Comparison of ENCODE assay signal across 22 mouse cellular contexts in the genomic region with DNA sequence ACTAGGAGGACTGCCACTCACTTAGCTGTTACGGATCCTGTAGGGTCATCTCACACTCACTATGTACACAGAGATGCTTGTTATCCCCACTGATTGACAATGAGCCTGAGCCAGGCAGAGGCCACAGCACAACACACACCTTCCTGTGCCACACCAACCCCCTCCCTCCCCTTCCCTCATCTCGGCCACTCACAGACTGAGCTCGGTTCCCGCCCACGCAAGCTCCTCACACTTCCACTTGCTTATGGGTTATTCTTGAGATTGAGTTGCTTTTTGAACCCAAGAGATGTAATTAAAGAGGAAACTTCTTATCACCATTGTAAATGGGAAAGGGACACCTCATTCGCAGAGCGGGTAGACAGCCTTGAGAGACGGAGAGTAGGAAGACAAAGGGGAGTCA.
A peak's percentile ranks its signal among the peaks of the same experiment; 100 is the strongest.
DNase-seq lines count a peak whose midpoint lies in the region; ATAC-seq and TF ChIP-seq lines count a peak whose summit lies in the region.
"Had no signal": no experiment of that assay in that cellular context is flagged by ENCODE, and none has a peak within 500 bp of the region (broad histone marks: within the 10 kb centered on the region; RNA-seq: fewer than 3 reads in every experiment).

No protein-coding gene starts in this region.

- peak overlapping the region; percentile 89 for H3K27ac ChIP-seq in left cerebral cortex, adult 2 months
- H3K27ac ChIP-seq: gastrocnemius, adult 2 months; limb, embryonic 13.5 days; liver, embryonic 12.5 days had no signal

- ATAC-seq in frontal cortex, adult (ENCODE audit: low TSS enrichment), result 0 out of 2 replicates have a peak, but pooled peaks have one; percentile 3
- ATAC-seq: intestine, postnatal 0 days; liver, embryonic 12.5 days; midbrain, embryonic 15.5 days; Patski had no signal

- DNase-seq in frontal cortex, adult 2 months (ENCODE audit: extremely low spot score in 1 of 2, low spot score in 1 of 2), result no peak
- no peak for DNase-seq in left cerebral cortex, adult 2 months (ENCODE audit: extremely low spot score in 1 of 2, low spot score in 2 of 2)
- no peak for DNase-seq in left cerebral cortex, postnatal 10 days (ENCODE audit: extremely low spot score in 1 of 2, low spot score in 2 of 2)
- DNase-seq in right cerebral cortex, adult 18-20 months, result peak; percentile 39
- no peak for DNase-seq in right cerebral cortex, postnatal 4 days
- DNase-seq in cerebellum, postnatal 10 days, result no peak
- DNase-seq: adrenal gland, postnatal 36 days; B cell, adult 2 months; cerebellum, adult 11 months; cerebellum, adult 9-11 months; gastrocnemius, adult 2 months; heart, postnatal 4 days; kidney, postnatal 25 days; lung, adult 18-20 months; lung, postnatal 10 days; thymus, postnatal 14 days had no signal

- no peak for TF ChIP-seq CTCF in left cerebral cortex, adult 2 months (IDR thresholded peaks at IDR 0.05)

- intact Hi-C loops in left cerebral cortex, adult 2 months (cut with DNase I), result no loop called here
- intact Hi-C loops in left cerebral cortex, postnatal 10 days (cut with DNase I), result no loop called here

- H3K4me3 ChIP-seq in left cerebral cortex, adult 2 months, result no peak overlapping the region
- H3K4me3 ChIP-seq: gastrocnemius, adult 2 months; limb, embryonic 13.5 days; liver, embryonic 12.5 days; midbrain, embryonic 15.5 days had no signal
